Mouse (Mus musculus) heart, adult 2 months (tissue): ENCODE data around the gene Fam234a.

Experiments used
- CTCF ChIP-seq: fragments of 200-600 bp; IDR thresholded peaks from 2 replicates; pipeline ENCODE4 v1.8.1; 2022; ENCODE audit warnings: antibody characterized with exemption, mild to moderate bottlenecking, moderate library complexity
- POLR2A ChIP-seq: fragments of 200-500 bp; IDR thresholded peaks from 2 replicates; pipeline ENCODE4 v1.6.1; 2011; ENCODE audit warnings: mild to moderate bottlenecking, low read depth, low read length, control low read depth; ENCODE audit not compliant: insufficient read depth

- no peak for TF ChIP-seq POLR2A
- no peak for TF ChIP-seq CTCF
Measured at GRCm38 (mm10) chr17:26200831-26201705, 43.0 kb downstream of the Fam234a start.
